Mouse (Mus musculus): ENCODE data around the gene Chd5. TPM values are rescaled to one million over a fixed set of nuclear protein-coding genes. Genes with fewer than 3 reads are reported as not detected.
A peak's percentile ranks its signal among the peaks of the same experiment; 100 is the strongest.

Chd5 gene
- total RNA-seq, 1 experiment from 2014 or later, result 0.10 TPM

GRCm38 (mm10) chr4:152349837-152350381 lies 11.5 kb downstream of the Chd5 start:
- ATAC-seq (replicated peaks; ENCODE audit: insufficient number of reproducible peaks, low FRiP score, low TSS enrichment, poor library complexity, severe bottlenecking), result no peak

- no peak for ATAC-seq (replicated peaks; ENCODE audit: insufficient number of reproducible peaks, low FRiP score, low TSS enrichment, poor library complexity, severe bottlenecking)
Observed at GRCm38 (mm10) chr4:152350722-152351421, 12.4 kb downstream of the Chd5 start.

- ATAC-seq (replicated peaks; ENCODE audit: insufficient number of reproducible peaks, low FRiP score, low TSS enrichment, poor library complexity, severe bottlenecking), result peak; percentile 74
Observed at GRCm38 (mm10) chr4:152351422-152352305, 13.2 kb downstream of the Chd5 start.

GRCm38 (mm10) chr4:152353886-152354637 lies 15.6 kb downstream of the Chd5 start:
- no peak for ATAC-seq (replicated peaks; ENCODE audit: insufficient number of reproducible peaks, low FRiP score, low TSS enrichment, poor library complexity, severe bottlenecking)

GRCm38 (mm10) chr4:152355672-152356071 lies 17.2 kb downstream of the Chd5 start:
- no peak for ATAC-seq (replicated peaks; ENCODE audit: insufficient number of reproducible peaks, low FRiP score, low TSS enrichment, poor library complexity, severe bottlenecking)

GRCm38 (mm10) chr4:152359700-152360099 lies 21.2 kb downstream of the Chd5 start:
- ATAC-seq (replicated peaks; ENCODE audit: insufficient number of reproducible peaks, low FRiP score, low TSS enrichment, poor library complexity, severe bottlenecking), result no peak

GRCm38 (mm10) chr4:152360855-152361254 lies 22.4 kb downstream of the Chd5 start:
- ATAC-seq (replicated peaks; ENCODE audit: insufficient number of reproducible peaks, low FRiP score, low TSS enrichment, poor library complexity, severe bottlenecking), result no peak

- ATAC-seq (replicated peaks; ENCODE audit: insufficient number of reproducible peaks, low FRiP score, low TSS enrichment, poor library complexity, severe bottlenecking), result peak; percentile 69
Observed at GRCm38 (mm10) chr4:152362180-152362579, 23.7 kb downstream of the Chd5 start.

GRCm38 (mm10) chr4:152365228-152365627 lies 26.8 kb downstream of the Chd5 start:
- ATAC-seq (replicated peaks; ENCODE audit: insufficient number of reproducible peaks, low FRiP score, low TSS enrichment, poor library complexity, severe bottlenecking), result no peak

- ATAC-seq (replicated peaks; ENCODE audit: insufficient number of reproducible peaks, low FRiP score, low TSS enrichment, poor library complexity, severe bottlenecking), result no peak
Observed at GRCm38 (mm10) chr4:152382528-152383252, 44.2 kb downstream of the Chd5 start.

- no peak for ATAC-seq (replicated peaks; ENCODE audit: insufficient number of reproducible peaks, low FRiP score, low TSS enrichment, poor library complexity, severe bottlenecking)
Observed at GRCm38 (mm10) chr4:152385644-152386043, 47.2 kb downstream of the Chd5 start.

- ATAC-seq (replicated peaks; ENCODE audit: insufficient number of reproducible peaks, low FRiP score, low TSS enrichment, poor library complexity, severe bottlenecking), result no peak
Observed at GRCm38 (mm10) chr4:152392192-152392591, 53.7 kb downstream of the Chd5 start.

- no peak for ATAC-seq (replicated peaks; ENCODE audit: insufficient number of reproducible peaks, low FRiP score, low TSS enrichment, poor library complexity, severe bottlenecking)
Observed at GRCm38 (mm10) chr4:152392627-152393026, 54.2 kb downstream of the Chd5 start.

GRCm38 (mm10) chr4:152398926-152399325 lies 60.5 kb downstream of the Chd5 start:
- ATAC-seq (replicated peaks; ENCODE audit: insufficient number of reproducible peaks, low FRiP score, low TSS enrichment, poor library complexity, severe bottlenecking), result no peak

GRCm38 (mm10) chr4:152405143-152405542 lies 66.7 kb downstream of the Chd5 start:
- no peak for ATAC-seq (replicated peaks; ENCODE audit: insufficient number of reproducible peaks, low FRiP score, low TSS enrichment, poor library complexity, severe bottlenecking)

- no peak for ATAC-seq (replicated peaks; ENCODE audit: insufficient number of reproducible peaks, low FRiP score, low TSS enrichment, poor library complexity, severe bottlenecking)
Observed at GRCm38 (mm10) chr4:152405671-152406201, 67.3 kb downstream of the Chd5 start.

- no peak for ATAC-seq (replicated peaks; ENCODE audit: insufficient number of reproducible peaks, low FRiP score, low TSS enrichment, poor library complexity, severe bottlenecking)
Observed at GRCm38 (mm10) chr4:152406531-152406930, 68.1 kb downstream of the Chd5 start.

- no peak for ATAC-seq (replicated peaks; ENCODE audit: insufficient number of reproducible peaks, low FRiP score, low TSS enrichment, poor library complexity, severe bottlenecking)
Observed at GRCm38 (mm10) chr4:152410961-152411360, 72.5 kb downstream of the Chd5 start.
